Mouse (Mus musculus) brain, embryonic 14.5 days (tissue): Measurements from ENCODE around the gene Pde8a.

Experiments used
- CTCF ChIP-seq: fragments of 200-500 bp; IDR thresholded peaks from 2 replicates; pipeline ENCODE4 v1.5.1; 2012; ENCODE audit warnings: inconsistent platforms, mild to moderate bottlenecking, moderate library complexity, borderline replicate concordance; ENCODE audit not compliant: insufficient read depth, insufficient read length; ENCODE audit errors: extremely low read depth
- POLR2A ChIP-seq: fragments of 200-500 bp; IDR thresholded peaks from 2 replicates; pipeline ENCODE4 v1.6.1; 2012; ENCODE audit warnings: mild to moderate bottlenecking, inconsistent platforms, borderline replicate concordance; ENCODE audit not compliant: poor library complexity, insufficient read depth, insufficient read length, severe bottlenecking; ENCODE audit errors: extremely low read depth

- TF ChIP-seq CTCF (no peak), POLR2A (no peak)
These were observed 81.8 kb downstream of the Pde8a start for GRCm38 (mm10) chr7:81295169-81295568.
